Mouse (Mus musculus): ENCODE results near the gene Rtp4. TPM values are rescaled to one million over a fixed set of nuclear protein-coding genes. Genes with fewer than 3 reads are reported as not detected.

The Rtp4 gene
- total RNA-seq, 2 experiments from 2014 or later, result 2.4 to 3.0 TPM

Other genes starting within 250 kb of the Rtp4 start
- not detected for gene Rtp1, start 91.2 kb upstream of the Rtp4 start, total RNA-seq (2021)
- gene Masp1, start 524 bp downstream of the Rtp4 start, total RNA-seq (2021), result 10 to 100 TPM; 20.5 to 23.5 TPM

Measured in heart, postnatal 14 days (tissue).